Mouse (Mus musculus) limb, embryonic 15.5 days (tissue): ENCODE results near the gene Sertad3. TPM values are rescaled to one million over a fixed set of nuclear protein-coding genes. Genes with fewer than 3 reads are reported as not detected.

ENCODE experiments used
- ATAC-seq: fragments of 200-750 bp; cut with Nextera tagmentation; 2 replicates; pipeline ENCODE4 v1.8.0; 2017; ENCODE audit warnings: low read depth, moderate TSS enrichment; ENCODE audit not compliant: insufficient number of reproducible peaks, low FRiP score, low TSS enrichment
- H3K27ac ChIP-seq: fragments of 300-500 bp; sonication (generic); 2 replicates; pipeline ENCODE4 v1.5.1; 2015; ENCODE audit warnings: moderate library complexity, mild to moderate bottlenecking, inconsistent platforms
- H3K27me3 ChIP-seq: fragments of 300-500 bp; sonication (generic); 2 replicates; pipeline ENCODE4 v1.6.1; 2015; ENCODE audit warnings: inconsistent platforms
- H3K36me3 ChIP-seq: fragments of 300-500 bp; sonication (generic); 2 replicates; pipeline ENCODE4 v1.6.1; 2015; ENCODE audit warnings: inconsistent platforms
- H3K4me1 ChIP-seq: fragments of 300-500 bp; sonication (generic); 2 replicates; pipeline ENCODE4 v1.6.1; 2015; ENCODE audit warnings: inconsistent platforms
- H3K4me2 ChIP-seq: fragments of 300-500 bp; sonication (generic); 2 replicates; pipeline ENCODE4 v1.6.1; 2015; ENCODE audit warnings: mild to moderate bottlenecking, inconsistent platforms
- H3K4me3 ChIP-seq: fragments of 300-500 bp; sonication (generic); 2 replicates; pipeline ENCODE4 v1.5.1; 2015; ENCODE audit warnings: mild to moderate bottlenecking, inconsistent platforms
- H3K9ac ChIP-seq: fragments of 300-500 bp; sonication (generic); 2 replicates; pipeline ENCODE4 v1.6.1; 2015; ENCODE audit warnings: inconsistent platforms
- H3K9me3 ChIP-seq: fragments of 300-500 bp; sonication (generic); 2 replicates; pipeline ENCODE4 v1.6.1; 2016; ENCODE audit warnings: inconsistent platforms
- WGBS: fragments of 180-500 bp; shearing (Covaris S2); methylation state at CpG from one replicate; pipeline ENCODE4 v1.1.7; 2015; 5-methylcytosine and 5-hydroxymethylcytosine counted together
- polyA plus RNA-seq: library from polyadenylated mRNA; unstranded; fragments of >200 nt; fragmentation: Nextera tagmentation; extraction: Ambion mirVana; gene quantifications from 2 replicates; pipeline ENCODE4 v1.2.1, GENCODE M21; 2015

Sertad3 gene
- polyA plus RNA-seq, 1 experiment from 2014 or later = 38.3 TPM

DNA sequence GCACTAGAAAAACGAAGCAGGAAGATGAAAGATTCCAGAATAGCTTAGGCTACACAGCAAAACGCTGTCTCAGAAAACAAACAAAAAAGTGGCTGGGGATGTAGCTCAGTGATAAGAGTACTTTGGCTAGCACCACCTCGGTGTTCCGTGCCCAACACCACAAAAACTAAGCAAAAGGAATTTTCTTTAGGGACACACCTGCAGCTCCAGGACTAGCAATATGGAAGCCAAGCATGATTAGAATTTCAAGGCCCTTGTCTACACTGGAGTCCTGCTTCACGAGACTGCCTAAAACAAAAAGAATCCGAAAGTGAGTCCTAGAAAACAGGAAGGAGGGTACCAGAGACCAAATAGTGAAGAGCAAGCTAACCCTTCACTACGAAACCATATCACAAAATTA lies 972 bp upstream of the Sertad3 start:
- H3K27ac ChIP-seq = peak overlapping the region; percentile 97
- no peak for ATAC-seq
- 44% methylated on average over 7 of the region's 7 CpGs for WGBS
- H3K27me3 ChIP-seq = no peaks in the 10 kb centered on the region
- peak overlapping the region; percentile 65 for H3K4me3 ChIP-seq
- H3K36me3 ChIP-seq = peaks cover 16% of the 10 kb centered on the region
- H3K9me3 ChIP-seq = no peaks in the 10 kb centered on the region
- no peak overlapping the region for H3K9ac ChIP-seq
- peak overlapping the region; percentile 24 for H3K4me2 ChIP-seq
- peaks cover 12% of the 10 kb centered on the region for H3K4me1 ChIP-seq

GRCm38 (mm10) chr7:27473835-27474489 lies 394 bp downstream of the Sertad3 start:
- peaks cover 26% of the 10 kb centered on the region for H3K36me3 ChIP-seq
- H3K4me3 ChIP-seq = peak overlapping the region; percentile 65
- WGBS = under 1% methylated on average over 34 of the region's 34 CpGs
- no peak for ATAC-seq
- no peaks in the 10 kb centered on the region for H3K27me3 ChIP-seq
- peak overlapping the region; percentile 72 for H3K9ac ChIP-seq
- no peaks in the 10 kb centered on the region for H3K9me3 ChIP-seq
- peaks cover 12% of the 10 kb centered on the region for H3K4me1 ChIP-seq
- H3K4me2 ChIP-seq = peak overlapping the region; percentile 59
- peak overlapping the region; percentile 97 for H3K27ac ChIP-seq

DNA sequence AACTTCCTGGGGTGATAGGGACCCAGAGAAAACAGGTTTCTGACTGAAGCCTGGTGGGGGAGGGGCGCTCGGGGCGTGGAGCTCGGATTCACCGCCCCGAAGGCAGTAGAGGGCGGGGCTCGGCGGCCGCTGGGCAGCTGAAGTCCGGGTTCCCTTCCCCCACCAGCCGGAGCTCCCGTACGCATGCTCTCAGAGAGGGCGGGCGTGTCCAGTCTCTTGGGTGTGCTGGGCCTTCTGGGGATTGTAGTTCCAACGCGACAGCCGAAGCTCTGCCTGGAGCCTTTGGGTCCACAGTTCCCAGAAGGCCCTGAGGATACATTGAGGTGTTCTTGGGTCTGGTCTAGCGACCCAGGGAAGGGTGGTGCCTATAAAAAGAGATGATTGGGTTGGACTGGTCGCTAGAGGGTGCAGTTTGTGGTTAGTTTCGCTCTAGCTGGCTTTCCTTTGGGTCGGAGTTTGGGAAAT lies 954 bp downstream of the Sertad3 start:
- WGBS = under 1% methylated on average over 23 of the region's 23 CpGs

DNA sequence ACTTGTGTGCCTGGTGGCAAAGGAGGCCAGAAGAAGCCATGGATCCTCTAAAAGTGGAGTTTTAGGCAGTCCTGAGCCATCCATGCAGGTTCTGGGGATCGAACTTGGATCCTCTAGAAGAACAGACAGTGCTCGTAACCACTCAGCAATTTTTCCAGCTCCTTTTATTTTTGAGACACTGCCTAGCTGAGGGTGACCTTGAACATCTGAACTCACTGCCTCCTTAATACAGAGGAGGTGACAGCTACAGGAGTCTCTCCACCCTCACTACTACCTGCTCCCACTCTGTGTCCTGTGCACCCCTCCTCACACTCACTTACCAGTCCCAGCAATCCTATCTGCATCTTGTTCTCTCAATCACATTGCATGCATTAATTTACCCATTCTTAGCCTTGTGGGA lies 2.0 kb downstream of the Sertad3 start:
- WGBS = 90% methylated on average over 2 of the region's 2 CpGs
- H3K4me2 ChIP-seq = peak overlapping the region; percentile 59; the same call in 1 of the 2 replicates
- H3K27me3 ChIP-seq = no peaks in the 10 kb centered on the region
- H3K4me3 ChIP-seq = 0 out of 2 replicates have a peak overlapping the region, but pooled peaks have one; percentile 65
- no peak overlapping the region for H3K27ac ChIP-seq
- no peak for ATAC-seq
- no peaks in the 10 kb centered on the region for H3K9me3 ChIP-seq
- no peak overlapping the region for H3K9ac ChIP-seq
- peaks cover 13% of the 10 kb centered on the region for H3K4me1 ChIP-seq
- H3K36me3 ChIP-seq = peaks cover 26% of the 10 kb centered on the region

More for the DNA sequence above, 954 bp downstream of the Sertad3 start:
- Histone ChIP-seq H3K36me3 (peaks cover 26% of the 10 kb centered on the region), H3K9ac (peak overlapping the region; percentile 72), H3K9me3 (no peaks in the 10 kb centered on the region), H3K4me1 (peaks cover 12% of the 10 kb centered on the region), H3K27me3 (no peaks in the 10 kb centered on the region), H3K4me3 (peak overlapping the region; percentile 65), H3K27ac (peak overlapping the region; percentile 97), H3K4me2 (peak overlapping the region; percentile 59)
- peak; percentile 80 for ATAC-seq

- WGBS = 92% methylated on average over 14 of the region's 14 CpGs
- Histone ChIP-seq H3K27me3 (no peaks in the 10 kb centered on the region), H3K27ac (no peak overlapping the region), H3K4me3 (no peak overlapping the region), H3K36me3 (peaks cover 26% of the 10 kb centered on the region), H3K9me3 (no peaks in the 10 kb centered on the region), H3K4me2 (no peak overlapping the region), H3K9ac (no peak overlapping the region), H3K4me1 (peaks cover 18% of the 10 kb centered on the region)
- no peak for ATAC-seq
Measured at GRCm38 (mm10) chr7:27476098-27476635, 2.6 kb downstream of the Sertad3 start.

DNA sequence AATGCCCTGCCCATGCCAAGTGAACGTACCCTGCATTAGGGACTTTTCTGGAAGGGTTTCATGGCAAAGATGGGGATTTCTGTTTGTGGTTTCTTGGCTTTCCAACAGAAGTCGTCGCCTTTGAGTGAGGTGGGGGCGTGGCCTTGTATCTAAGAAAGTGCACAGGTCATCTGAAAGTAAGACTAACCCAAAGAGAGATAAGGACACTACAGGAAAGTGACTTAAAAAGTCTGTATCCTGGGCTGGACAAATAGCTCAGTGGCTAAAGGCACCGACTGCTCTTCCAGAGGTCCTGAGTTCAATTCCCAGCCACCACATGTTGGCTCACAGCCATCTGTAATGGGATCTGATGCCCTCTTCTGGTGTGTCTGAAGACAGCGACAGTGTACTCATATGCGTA lies 5.0 kb downstream of the Sertad3 start:
- H3K9me3 ChIP-seq = no peaks in the 10 kb centered on the region
- no peak overlapping the region for H3K9ac ChIP-seq
- no peak overlapping the region for H3K4me3 ChIP-seq
- H3K27me3 ChIP-seq = no peaks in the 10 kb centered on the region
- H3K4me2 ChIP-seq = no peak overlapping the region
- H3K36me3 ChIP-seq = peaks cover 26% of the 10 kb centered on the region
- peaks cover 29% of the 10 kb centered on the region for H3K4me1 ChIP-seq
- no peak overlapping the region for H3K27ac ChIP-seq
- WGBS = 81% methylated on average over 7 of the region's 7 CpGs
- ATAC-seq = no peak

GRCm38 (mm10) chr7:27479750-27480149 lies 6.2 kb downstream of the Sertad3 start:
- Histone ChIP-seq H3K9ac (no peak overlapping the region), H3K4me3 (no peak overlapping the region), H3K27ac (peak overlapping the region; percentile 13; the same call in 1 of the 2 replicates), H3K36me3 (peaks cover 26% of the 10 kb centered on the region), H3K27me3 (no peaks in the 10 kb centered on the region), H3K9me3 (no peaks in the 10 kb centered on the region), H3K4me2 (no peak overlapping the region), H3K4me1 (peaks cover 29% of the 10 kb centered on the region)
- WGBS = 60% methylated on average over 1 of the region's 1 CpGs
- no peak for ATAC-seq

GRCm38 (mm10) chr7:27480506-27480905 lies 6.9 kb downstream of the Sertad3 start:
- 70% methylated on average over 3 of the region's 3 CpGs for WGBS
- Histone ChIP-seq H3K4me1 (peaks cover 25% of the 10 kb centered on the region), H3K9ac (no peak overlapping the region), H3K36me3 (peaks cover 26% of the 10 kb centered on the region), H3K27ac (peak overlapping the region; percentile 90), H3K9me3 (no peaks in the 10 kb centered on the region), H3K27me3 (no peaks in the 10 kb centered on the region), H3K4me2 (peak overlapping the region; percentile 50), H3K4me3 (0 out of 2 replicates have a peak overlapping the region, but pooled peaks have one; percentile 36)
- ATAC-seq = no peak

- peak overlapping the region; percentile 36 for H3K4me3 ChIP-seq
- H3K36me3 ChIP-seq = peaks cover 21% of the 10 kb centered on the region
- WGBS = 11% methylated on average over 11 of the region's 11 CpGs
- no peaks in the 10 kb centered on the region for H3K9me3 ChIP-seq
- H3K27me3 ChIP-seq = no peaks in the 10 kb centered on the region
- H3K9ac ChIP-seq = 0 out of 2 replicates have a peak overlapping the region, but pooled peaks have one; percentile 4
- H3K4me1 ChIP-seq = peaks cover 21% of the 10 kb centered on the region
- ATAC-seq = no peak
- H3K27ac ChIP-seq = peak overlapping the region; percentile 90
- peak overlapping the region; percentile 50 for H3K4me2 ChIP-seq
Measured at GRCm38 (mm10) chr7:27480927-27481626, 7.5 kb downstream of the Sertad3 start.

- Histone ChIP-seq H3K4me3 (peak overlapping the region; percentile 36), H3K36me3 (peaks cover 16% of the 10 kb centered on the region), H3K4me2 (peak overlapping the region; percentile 50), H3K9me3 (no peaks in the 10 kb centered on the region), H3K27ac (peak overlapping the region; percentile 90), H3K9ac (peak overlapping the region; percentile 4; the same call in 1 of the 2 replicates), H3K27me3 (no peaks in the 10 kb centered on the region), H3K4me1 (peaks cover 21% of the 10 kb centered on the region)
- ATAC-seq = peak; percentile 92
- WGBS = 0% methylated on average over 10 of the region's 12 CpGs
Measured at GRCm38 (mm10) chr7:27481627-27481969, 8.0 kb downstream of the Sertad3 start.

DNA sequence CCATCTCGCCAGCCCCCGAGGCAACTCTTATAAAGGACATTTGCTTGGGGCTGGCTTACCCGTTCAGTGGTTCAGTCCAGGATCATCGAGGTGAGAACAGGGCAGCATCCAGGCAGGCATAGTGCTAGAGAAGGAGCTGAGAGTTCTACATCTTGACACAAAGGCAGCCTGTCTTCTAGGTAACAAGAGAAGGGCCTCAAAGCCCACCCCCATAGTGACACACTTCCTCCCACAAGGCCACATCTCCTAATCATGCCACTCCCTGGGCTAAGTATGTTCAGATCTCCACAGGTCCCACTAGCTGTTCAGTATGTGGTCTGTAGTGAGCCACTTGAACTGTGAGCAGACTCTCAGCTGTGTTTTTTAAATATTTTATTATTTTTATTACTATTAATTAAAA lies 10.3 kb downstream of the Sertad3 start:
- WGBS = 86% methylated on average over 4 of the region's 4 CpGs
- Histone ChIP-seq H3K9me3 (no peaks in the 10 kb centered on the region), H3K4me2 (no peak overlapping the region), H3K4me1 (peaks cover 32% of the 10 kb centered on the region), H3K27ac (no peak overlapping the region), H3K36me3 (no peaks in the 10 kb centered on the region), H3K27me3 (no peaks in the 10 kb centered on the region), H3K9ac (no peak overlapping the region), H3K4me3 (no peak overlapping the region)
- ATAC-seq = no peak
